Mouse (Mus musculus): ENCODE measurements around the gene Cd164l2. TPM values are rescaled to one million over a fixed set of nuclear protein-coding genes. Genes with fewer than 3 reads are reported as not detected.

Cd164l2 gene
- polyA plus RNA-seq, 1 experiment from 2014 or later = 1.9 TPM

DNA sequence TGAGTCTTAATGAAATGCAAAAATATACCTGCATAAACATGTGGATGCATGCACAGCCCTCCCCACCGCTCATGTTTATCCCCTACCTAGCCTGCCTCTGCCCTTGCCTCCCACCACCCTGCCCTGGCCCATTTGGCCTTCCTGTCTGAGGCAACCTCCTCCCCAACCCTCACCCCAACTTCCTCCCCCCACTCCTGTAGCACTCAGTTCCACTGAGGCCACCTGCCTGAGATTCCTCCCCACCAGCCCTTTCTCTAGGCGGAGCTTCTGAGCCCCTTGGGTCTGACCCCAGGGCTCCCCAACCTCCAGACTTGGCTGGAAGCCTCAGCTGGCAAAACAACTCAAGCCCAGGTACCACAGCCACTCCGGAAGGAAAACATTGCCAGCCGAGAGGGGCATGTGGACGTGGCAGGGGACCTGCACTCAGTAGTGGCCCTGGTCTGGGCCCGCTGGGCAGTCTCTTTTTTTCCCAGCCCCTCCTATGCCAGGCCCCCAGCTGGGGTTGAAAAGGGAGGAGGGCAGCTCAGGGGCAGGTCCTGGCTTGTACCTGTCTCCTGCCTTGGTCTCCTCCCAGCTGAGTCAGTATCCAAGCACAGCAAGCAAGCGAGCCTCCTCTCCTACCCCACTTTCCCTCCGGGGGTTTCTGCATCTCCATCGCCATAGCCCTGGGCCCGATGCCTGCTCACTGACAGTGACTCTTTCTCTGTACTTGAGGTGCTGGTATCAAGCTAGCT, 49.9 kb downstream of the Cd164l2 start:
- DNase-seq (ENCODE audit: low spot score) (no peak), ATAC-seq (replicated peaks; ENCODE audit: low FRiP score, low TSS enrichment, low read depth) (no peak)
- Histone ChIP-seq H3K4me3 (ENCODE audit: low read depth, low read length) (no peak overlapping the region), H3K4me2 (ENCODE audit: low read length) (no peak overlapping the region), H3K4me1 (replicated peaks; ENCODE audit: control insufficient read depth, insufficient read depth, low read length) (no peaks in the 10 kb centered on the region), H3K36me3 (ENCODE audit: control insufficient read depth, insufficient read depth, low read length) (peaks cover 26% of the 10 kb centered on the region), H3K27me3 (replicated peaks; ENCODE audit: control insufficient read depth, insufficient read depth, low read length) (peaks cover 7% of the 10 kb centered on the region), H3K27ac (ENCODE audit: low read depth) (no peak overlapping the region), H3K9me3 (ENCODE audit: control insufficient read depth, low read length) (0 out of 2 replicates have a peak, but pooled peaks cover 3% of the 10 kb centered on the region), H3K9ac (ENCODE audit: low read length) (no peak overlapping the region)
- 52% methylated on average over 10 of the region's 10 CpGs for WGBS

DNA sequence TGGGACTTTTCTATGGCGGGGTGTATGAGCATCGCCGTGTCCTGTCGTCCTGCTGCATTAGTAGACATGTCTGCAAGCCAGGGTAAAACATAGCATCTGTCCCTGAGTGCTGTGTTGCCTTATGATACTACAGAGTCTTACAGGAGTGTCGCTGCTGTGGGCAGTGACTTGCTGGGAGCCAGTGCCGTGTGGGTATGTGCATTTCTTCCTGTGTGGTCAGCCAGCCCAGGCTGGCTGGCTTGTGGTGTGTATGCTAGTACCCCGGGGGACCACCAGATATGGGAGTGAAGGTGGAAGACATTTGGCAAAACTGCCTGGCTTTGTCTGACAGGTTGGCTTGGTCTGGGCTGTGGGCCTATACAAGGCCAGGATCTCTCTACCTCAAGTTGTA, 50.4 kb downstream of the Cd164l2 start:
- H3K27me3 ChIP-seq (replicated peaks; ENCODE audit: control insufficient read depth, insufficient read depth, low read length) = 0 out of 2 replicates have a peak, but pooled peaks cover 3% of the 10 kb centered on the region
- peaks cover 32% of the 10 kb centered on the region for H3K36me3 ChIP-seq (ENCODE audit: control insufficient read depth, insufficient read depth, low read length)
- 0 out of 2 replicates have a peak, but pooled peaks cover 3% of the 10 kb centered on the region for H3K9me3 ChIP-seq (ENCODE audit: control insufficient read depth, low read length)
- no peaks in the 10 kb centered on the region for H3K4me1 ChIP-seq (replicated peaks; ENCODE audit: control insufficient read depth, insufficient read depth, low read length)
- no peak overlapping the region for H3K4me2 ChIP-seq (ENCODE audit: low read length)
- no peak overlapping the region for H3K27ac ChIP-seq (ENCODE audit: low read depth)
- DNase-seq (ENCODE audit: low spot score) (no peak), ATAC-seq (replicated peaks; ENCODE audit: low FRiP score, low TSS enrichment, low read depth) (no peak)
- WGBS = 76% methylated on average over 7 of the region's 7 CpGs
- no peak overlapping the region for H3K9ac ChIP-seq (ENCODE audit: low read length)
- H3K4me3 ChIP-seq (ENCODE audit: low read depth, low read length) = no peak overlapping the region

GRCm38 (mm10) chr4:133262882-133263281, 51.0 kb downstream of the Cd164l2 start, which contains the start of gene Sytl1:
Sytl1 (minus strand) TSS chr4:133263113.
- ATAC-seq (replicated peaks; ENCODE audit: low FRiP score, low TSS enrichment, low read depth) = no peak
- no peak within 1 kb of the TSS for H3K4me3 ChIP-seq (ENCODE audit: low read depth, low read length)
- H3K27me3 ChIP-seq (replicated peaks; ENCODE audit: control insufficient read depth, insufficient read depth, low read length) = no peaks in the 10 kb centered on the region
- 0 out of 2 replicates have a peak, but pooled peaks cover 3% of the 10 kb centered on the region for H3K9me3 ChIP-seq (ENCODE audit: control insufficient read depth, low read length)
- H3K36me3 ChIP-seq (ENCODE audit: control insufficient read depth, insufficient read depth, low read length) = peaks cover 37% of the 10 kb centered on the region
- no peak within 1 kb of the TSS for H3K9ac ChIP-seq (ENCODE audit: low read length)
- 37% methylated on average over 7 of the region's 7 CpGs for WGBS
- no peak within 1 kb of the TSS for H3K27ac ChIP-seq (ENCODE audit: low read depth)
- no peak within 1 kb of the TSS for H3K4me2 ChIP-seq (ENCODE audit: low read length)
- DNase-seq (ENCODE audit: low spot score) = no peak
- no peaks in the 10 kb centered on the region for H3K4me1 ChIP-seq (replicated peaks; ENCODE audit: control insufficient read depth, insufficient read depth, low read length)

- Histone ChIP-seq H3K4me1 (replicated peaks; ENCODE audit: control insufficient read depth, insufficient read depth, low read length) (no peaks in the 10 kb centered on the region), H3K27ac (ENCODE audit: low read depth) (no peak overlapping the region), H3K4me2 (ENCODE audit: low read length) (no peak overlapping the region), H3K4me3 (ENCODE audit: low read depth, low read length) (no peak overlapping the region), H3K9ac (ENCODE audit: low read length) (no peak overlapping the region), H3K36me3 (ENCODE audit: control insufficient read depth, insufficient read depth, low read length) (peaks cover 46% of the 10 kb centered on the region), H3K9me3 (ENCODE audit: control insufficient read depth, low read length) (0 out of 2 replicates have a peak, but pooled peaks cover 3% of the 10 kb centered on the region), H3K27me3 (replicated peaks; ENCODE audit: control insufficient read depth, insufficient read depth, low read length) (no peaks in the 10 kb centered on the region)
- ATAC-seq (replicated peaks; ENCODE audit: low FRiP score, low TSS enrichment, low read depth) = no peak
- no peak for DNase-seq (ENCODE audit: low spot score)
- 89% methylated on average over 5 of the region's 5 CpGs for WGBS
Observed at GRCm38 (mm10) chr4:133263756-133264155, 51.8 kb downstream of the Cd164l2 start.

DNA sequence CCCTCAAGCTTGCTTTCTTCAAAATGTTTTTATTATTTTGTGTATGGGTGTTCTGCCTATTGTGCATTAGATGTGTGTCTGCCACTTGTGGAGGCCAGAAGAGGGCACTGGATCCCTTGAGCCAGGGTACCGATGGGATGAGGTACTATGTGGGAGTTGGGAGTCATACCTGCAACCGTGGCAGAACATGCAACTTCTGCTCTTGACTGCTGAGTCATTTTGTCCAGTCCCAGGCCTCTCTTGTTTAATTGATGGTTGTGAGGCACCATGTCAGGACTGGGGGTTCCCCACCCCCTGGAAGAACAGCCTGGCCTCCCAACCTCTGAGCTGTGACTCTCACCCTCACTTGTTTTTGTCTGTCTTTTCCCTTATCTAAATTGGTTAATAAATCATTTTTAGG, 52.6 kb downstream of the Cd164l2 start:
- Histone ChIP-seq H3K4me2 (ENCODE audit: low read length) (no peak overlapping the region), H3K27me3 (replicated peaks; ENCODE audit: control insufficient read depth, insufficient read depth, low read length) (no peaks in the 10 kb centered on the region), H3K4me3 (ENCODE audit: low read depth, low read length) (no peak overlapping the region), H3K9ac (ENCODE audit: low read length) (no peak overlapping the region), H3K36me3 (ENCODE audit: control insufficient read depth, insufficient read depth, low read length) (peaks cover 54% of the 10 kb centered on the region), H3K27ac (ENCODE audit: low read depth) (no peak overlapping the region), H3K9me3 (ENCODE audit: control insufficient read depth, low read length) (0 out of 2 replicates have a peak, but pooled peaks cover 3% of the 10 kb centered on the region), H3K4me1 (replicated peaks; ENCODE audit: control insufficient read depth, insufficient read depth, low read length) (no peaks in the 10 kb centered on the region)
- 90% methylated on average over 2 of the region's 2 CpGs for WGBS
- ATAC-seq (replicated peaks; ENCODE audit: low FRiP score, low TSS enrichment, low read depth) (no peak), DNase-seq (ENCODE audit: low spot score) (no peak)

- Histone ChIP-seq H3K27ac (ENCODE audit: low read depth) (no peak overlapping the region), H3K27me3 (replicated peaks; ENCODE audit: control insufficient read depth, insufficient read depth, low read length) (no peaks in the 10 kb centered on the region), H3K9ac (ENCODE audit: low read length) (no peak overlapping the region), H3K4me2 (ENCODE audit: low read length) (no peak overlapping the region), H3K36me3 (ENCODE audit: control insufficient read depth, insufficient read depth, low read length) (peaks cover 59% of the 10 kb centered on the region), H3K4me3 (ENCODE audit: low read depth, low read length) (no peak overlapping the region), H3K9me3 (ENCODE audit: control insufficient read depth, low read length) (0 out of 2 replicates have a peak, but pooled peaks cover 3% of the 10 kb centered on the region), H3K4me1 (replicated peaks; ENCODE audit: control insufficient read depth, insufficient read depth, low read length) (no peaks in the 10 kb centered on the region)
- DNase-seq (ENCODE audit: low spot score) (no peak), ATAC-seq (replicated peaks; ENCODE audit: low FRiP score, low TSS enrichment, low read depth) (no peak)
- 97% methylated on average over 3 of the region's 3 CpGs for WGBS
Observed at GRCm38 (mm10) chr4:133265297-133265696, 53.4 kb downstream of the Cd164l2 start.

DNA sequence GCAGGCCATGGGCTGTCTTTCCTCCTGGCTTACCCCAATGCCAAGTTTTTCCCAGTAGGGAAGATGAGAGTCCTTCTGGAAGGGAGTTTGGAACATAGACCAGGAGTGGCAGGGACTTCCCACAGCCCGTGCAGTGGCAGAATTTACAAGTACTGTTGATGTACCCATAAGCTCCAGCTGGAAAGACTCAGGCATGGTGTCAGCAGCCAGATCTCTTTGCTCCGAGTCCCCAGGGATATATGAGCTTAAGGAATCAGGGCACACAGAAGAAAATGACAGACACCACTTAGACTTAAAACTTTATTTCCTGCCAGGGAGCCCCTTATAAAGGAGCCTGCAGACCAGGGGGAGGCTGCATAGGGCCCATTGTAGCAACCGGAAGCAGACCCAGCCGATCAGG, 53.8 kb downstream of the Cd164l2 start:
- Histone ChIP-seq H3K4me1 (replicated peaks; ENCODE audit: control insufficient read depth, insufficient read depth, low read length) (no peaks in the 10 kb centered on the region), H3K36me3 (ENCODE audit: control insufficient read depth, insufficient read depth, low read length) (peaks cover 64% of the 10 kb centered on the region), H3K9me3 (ENCODE audit: control insufficient read depth, low read length) (0 out of 2 replicates have a peak, but pooled peaks cover 3% of the 10 kb centered on the region), H3K4me2 (ENCODE audit: low read length) (no peak overlapping the region), H3K27me3 (replicated peaks; ENCODE audit: control insufficient read depth, insufficient read depth, low read length) (no peaks in the 10 kb centered on the region), H3K27ac (ENCODE audit: low read depth) (no peak overlapping the region), H3K4me3 (ENCODE audit: low read depth, low read length) (no peak overlapping the region), H3K9ac (ENCODE audit: low read length) (no peak overlapping the region)
- DNase-seq (ENCODE audit: low spot score) (no peak), ATAC-seq (replicated peaks; ENCODE audit: low FRiP score, low TSS enrichment, low read depth) (no peak)
- 79% methylated on average over 4 of the region's 4 CpGs for WGBS

GRCm38 (mm10) chr4:133266248-133266880, 54.4 kb downstream of the Cd164l2 start:
- 93% methylated on average over 12 of the region's 12 CpGs for WGBS
- Histone ChIP-seq H3K4me3 (ENCODE audit: low read depth, low read length) (no peak overlapping the region), H3K4me1 (replicated peaks; ENCODE audit: control insufficient read depth, insufficient read depth, low read length) (no peaks in the 10 kb centered on the region), H3K27me3 (replicated peaks; ENCODE audit: control insufficient read depth, insufficient read depth, low read length) (no peaks in the 10 kb centered on the region), H3K36me3 (ENCODE audit: control insufficient read depth, insufficient read depth, low read length) (peaks cover 65% of the 10 kb centered on the region), H3K27ac (ENCODE audit: low read depth) (no peak overlapping the region), H3K9me3 (ENCODE audit: control insufficient read depth, low read length) (0 out of 2 replicates have a peak, but pooled peaks cover 3% of the 10 kb centered on the region), H3K9ac (ENCODE audit: low read length) (no peak overlapping the region), H3K4me2 (ENCODE audit: low read length) (no peak overlapping the region)
- no peak for ATAC-seq (replicated peaks; ENCODE audit: low FRiP score, low TSS enrichment, low read depth)
- DNase-seq (ENCODE audit: low spot score) = no peak

All from intestine, embryonic 14.5 days (tissue).